Mouse (Mus musculus) heart, embryonic 13.5 days (tissue): ENCODE results near the gene Ddost. TPM values are rescaled to one million over a fixed set of nuclear protein-coding genes. Genes with fewer than 3 reads are reported as not detected.
"Not testable (repeated sequence)": the region's sequence is repeated elsewhere in the genome, so short reads cannot be mapped to it uniquely, and the experiment has no call there.

ENCODE experiments used
- ATAC-seq: fragments of 200-750 bp; cut with Nextera tagmentation; 2 replicates; pipeline ENCODE4 v1.8.0; 2017; ENCODE audit warnings: moderate TSS enrichment; ENCODE audit not compliant: insufficient number of reproducible peaks, low FRiP score, low TSS enrichment; ENCODE audit errors: extremely low read depth
- H3K27ac ChIP-seq: fragments of 300-500 bp; sonication (generic); replicated peaks from 2 replicates; pipeline ENCODE4 v1.5.1; 2015; ENCODE audit warnings: moderate library complexity, mild to moderate bottlenecking, inconsistent platforms
- H3K27me3 ChIP-seq: fragments of 300-500 bp; sonication (generic); replicated peaks from 2 replicates; pipeline ENCODE4 v1.6.1; 2015; ENCODE audit warnings: mild to moderate bottlenecking, inconsistent platforms
- H3K36me3 ChIP-seq: fragments of 300-500 bp; sonication (generic); 2 replicates; pipeline ENCODE4 v1.6.1; 2015; ENCODE audit warnings: mild to moderate bottlenecking, inconsistent platforms
- H3K4me1 ChIP-seq: fragments of 300-500 bp; sonication (generic); 2 replicates; pipeline ENCODE4 v1.6.1; 2015; ENCODE audit warnings: inconsistent platforms
- H3K4me2 ChIP-seq: fragments of 300-500 bp; sonication (generic); 2 replicates; pipeline ENCODE4 v1.6.1; 2015; ENCODE audit warnings: inconsistent platforms, mild to moderate bottlenecking, moderate library complexity
- H3K4me3 ChIP-seq: fragments of 300-500 bp; sonication (generic); 2 replicates; pipeline ENCODE4 v1.5.1; 2015; ENCODE audit warnings: moderate library complexity, mild to moderate bottlenecking, inconsistent platforms
- H3K9ac ChIP-seq: fragments of 300-500 bp; sonication (generic); 2 replicates; pipeline ENCODE4 v1.6.1; 2015; ENCODE audit warnings: inconsistent platforms, mild to moderate bottlenecking, moderate library complexity
- H3K9me3 ChIP-seq: fragments of 300-500 bp; sonication (generic); 2 replicates; pipeline ENCODE4 v1.6.1; 2016; ENCODE audit warnings: inconsistent platforms
- WGBS: fragments of 180-500 bp; shearing (Covaris S2); methylation state at CpG from one replicate; pipeline ENCODE4 v1.1.7; 2015; ENCODE audit warnings: mixed read lengths; 5-methylcytosine and 5-hydroxymethylcytosine counted together
- polyA plus RNA-seq: library from polyadenylated mRNA; unstranded; fragments of >200 nt; fragmentation: Nextera tagmentation; extraction: Ambion mirVana; gene quantifications from 2 replicates; pipeline ENCODE4 v1.2.1, GENCODE M21; 2015

The Ddost gene
- polyA plus RNA-seq, 1 experiment from 2014 or later, result 291 TPM

- ATAC-seq, result peak; percentile 96
- Histone ChIP-seq H3K36me3 (peaks cover 2% of the 10 kb centered on the region; the same call in 1 of the 2 replicates), H3K9me3 (no peaks in the 10 kb centered on the region), H3K9ac (peak overlapping the region; percentile 98), H3K4me2 (peak overlapping the region; percentile 73), H3K27me3 (peaks cover 14% of the 10 kb centered on the region), H3K4me3 (peak overlapping the region; percentile 95), H3K27ac (peak overlapping the region; percentile 99), H3K4me1 (peaks cover 51% of the 10 kb centered on the region)
- 1% methylated on average over 45 of the region's 45 CpGs for WGBS
Measured at GRCm38 (mm10) chr4:138325466-138326076, 21.0 kb downstream of the Ddost start.

GRCm38 (mm10) chr4:138326077-138326695, 21.7 kb downstream of the Ddost start, which contains the start of gene Pink1:
TSS of gene Pink1 (minus strand) at chr4:138326307.
- H3K4me3 ChIP-seq, result peak within 1 kb of the TSS; percentile 95
- H3K4me1 ChIP-seq, result peaks cover 45% of the 10 kb centered on the region
- H3K9ac ChIP-seq, result peak within 1 kb of the TSS; percentile 98
- ATAC-seq, result peak; percentile 72
- H3K4me2 ChIP-seq, result peak within 1 kb of the TSS; percentile 73
- no peaks in the 10 kb centered on the region for H3K36me3 ChIP-seq
- H3K27ac ChIP-seq, result peak within 1 kb of the TSS; percentile 99
- 3% methylated on average over 41 of the region's 41 CpGs for WGBS
- peaks cover 20% of the 10 kb centered on the region for H3K27me3 ChIP-seq
- H3K9me3 ChIP-seq, result no peaks in the 10 kb centered on the region

- ATAC-seq, H3K9ac ChIP-seq, H3K36me3 ChIP-seq, H3K9me3 ChIP-seq, H3K4me3 ChIP-seq: not testable (repeated sequence)
- peaks cover 36% of the 10 kb centered on the region for H3K4me1 ChIP-seq
- 45% methylated on average over 9 of the region's 12 CpGs for WGBS
- H3K27ac ChIP-seq, result 0 out of 2 replicates have a peak overlapping the region, but pooled peaks have one; percentile 42
- H3K27me3 ChIP-seq, result peaks cover 29% of the 10 kb centered on the region
- H3K4me2 ChIP-seq, result 0 out of 2 replicates have a peak overlapping the region, but pooled peaks have one; percentile 73
Measured at GRCm38 (mm10) chr4:138327155-138327554, 22.6 kb downstream of the Ddost start.

GRCm38 (mm10) chr4:138327891-138328470, 23.5 kb downstream of the Ddost start:
- H3K9me3 ChIP-seq, result no peaks in the 10 kb centered on the region
- H3K27ac ChIP-seq, result peak overlapping the region; percentile 73
- H3K4me2 ChIP-seq, result peak overlapping the region; percentile 64
- H3K36me3 ChIP-seq, result no peaks in the 10 kb centered on the region
- H3K27me3 ChIP-seq, result peaks cover 38% of the 10 kb centered on the region
- WGBS, result 68% methylated on average over 7 of the region's 7 CpGs
- H3K4me3 ChIP-seq, result peak overlapping the region; percentile 45
- H3K4me1 ChIP-seq, result peaks cover 27% of the 10 kb centered on the region
- no peak for ATAC-seq
- peak overlapping the region; percentile 50 for H3K9ac ChIP-seq

- ATAC-seq, result no peak
- H3K4me2 ChIP-seq, result peak overlapping the region; percentile 30; the same call in 1 of the 2 replicates
Measured at GRCm38 (mm10) chr4:138330264-138330671, 25.7 kb downstream of the Ddost start.

GRCm38 (mm10) chr4:138331647-138332046, 27.1 kb downstream of the Ddost start:
- no peaks in the 10 kb centered on the region for H3K9me3 ChIP-seq
- no peak overlapping the region for H3K9ac ChIP-seq
- no peak overlapping the region for H3K4me2 ChIP-seq
- no peaks in the 10 kb centered on the region for H3K36me3 ChIP-seq
- H3K27ac ChIP-seq, result no peak overlapping the region
- peaks cover 3% of the 10 kb centered on the region for H3K4me1 ChIP-seq
- H3K4me3 ChIP-seq, result no peak overlapping the region
- ATAC-seq, result no peak
- peaks cover 41% of the 10 kb centered on the region for H3K27me3 ChIP-seq
- 68% methylated on average over 9 of the region's 9 CpGs for WGBS

More at GRCm38 (mm10) chr4:138330264-138330671, 25.7 kb downstream of the Ddost start:
- H3K4me3 ChIP-seq, result no peak overlapping the region; the same call in 1 of the 2 replicates
- H3K27ac ChIP-seq, result no peak overlapping the region
- H3K9ac ChIP-seq, result no peak overlapping the region
- no peaks in the 10 kb centered on the region for H3K9me3 ChIP-seq
- 19% methylated on average over 15 of the region's 15 CpGs for WGBS
- no peaks in the 10 kb centered on the region for H3K36me3 ChIP-seq
- H3K4me1 ChIP-seq, result peaks cover 8% of the 10 kb centered on the region
- H3K27me3 ChIP-seq, result peaks cover 41% of the 10 kb centered on the region

GRCm38 (mm10) chr4:138333135-138333534, 28.6 kb downstream of the Ddost start:
- Histone ChIP-seq H3K4me1 (no peaks in the 10 kb centered on the region; the same call in 1 of the 2 replicates), H3K9ac (no peak overlapping the region), H3K4me2 (no peak overlapping the region), H3K9me3 (no peaks in the 10 kb centered on the region), H3K36me3 (no peaks in the 10 kb centered on the region), H3K27ac (no peak overlapping the region), H3K4me3 (no peak overlapping the region), H3K27me3 (peaks cover 41% of the 10 kb centered on the region)
- no peak for ATAC-seq
- 72% methylated on average over 4 of the region's 4 CpGs for WGBS

GRCm38 (mm10) chr4:138335036-138335435, 30.5 kb downstream of the Ddost start:
- WGBS, result 76% methylated on average over 12 of the region's 12 CpGs
- H3K4me2 ChIP-seq, result no peak overlapping the region
- H3K27me3 ChIP-seq, result peaks cover 33% of the 10 kb centered on the region
- H3K9me3 ChIP-seq, result no peaks in the 10 kb centered on the region
- peaks cover 3% of the 10 kb centered on the region for H3K4me1 ChIP-seq
- ATAC-seq, result no peak
- H3K27ac ChIP-seq, result no peak overlapping the region
- H3K36me3 ChIP-seq, result no peaks in the 10 kb centered on the region
- H3K4me3 ChIP-seq, result no peak overlapping the region
- H3K9ac ChIP-seq, result no peak overlapping the region

GRCm38 (mm10) chr4:138335648-138336047, 31.1 kb downstream of the Ddost start:
- H3K36me3 ChIP-seq, result no peaks in the 10 kb centered on the region
- H3K27ac ChIP-seq, result no peak overlapping the region
- no peak overlapping the region for H3K4me2 ChIP-seq
- no peak overlapping the region for H3K9ac ChIP-seq
- peaks cover 7% of the 10 kb centered on the region for H3K4me1 ChIP-seq
- no peak overlapping the region for H3K4me3 ChIP-seq
- H3K27me3 ChIP-seq, result peaks cover 27% of the 10 kb centered on the region
- H3K9me3 ChIP-seq, result no peaks in the 10 kb centered on the region
- ATAC-seq, result no peak
- 84% methylated on average over 6 of the region's 6 CpGs for WGBS

- Histone ChIP-seq H3K4me3 (no peak overlapping the region), H3K36me3 (no peaks in the 10 kb centered on the region), H3K9ac (no peak overlapping the region), H3K27ac (no peak overlapping the region), H3K4me1 (peaks cover 16% of the 10 kb centered on the region), H3K4me2 (no peak overlapping the region), H3K9me3 (no peaks in the 10 kb centered on the region), H3K27me3 (peaks cover 15% of the 10 kb centered on the region)
- 65% methylated on average over 5 of the region's 5 CpGs for WGBS
- ATAC-seq, result no peak
Measured at GRCm38 (mm10) chr4:138336876-138337275, 32.3 kb downstream of the Ddost start.

GRCm38 (mm10) chr4:138337341-138337740, 32.8 kb downstream of the Ddost start:
- Histone ChIP-seq H3K9me3 (no peaks in the 10 kb centered on the region), H3K4me3 (no peak overlapping the region), H3K27me3 (peaks cover 10% of the 10 kb centered on the region), H3K36me3 (no peaks in the 10 kb centered on the region), H3K27ac (no peak overlapping the region), H3K4me1 (peaks cover 18% of the 10 kb centered on the region), H3K4me2 (no peak overlapping the region), H3K9ac (no peak overlapping the region)
- WGBS, result 69% methylated on average over 9 of the region's 9 CpGs
- ATAC-seq, result no peak
